Mouse (Mus musculus) MEL (cell line): ENCODE measurements around the gene Msx3. TPM values are rescaled to one million over a fixed set of nuclear protein-coding genes. Genes with fewer than 3 reads are reported as not detected.

Experiments
- DNase-seq: peaks from one replicate; pipeline ENCODE4 v3.0.0; 2011; ENCODE audit warnings: low read depth, low spot score
- H3K27ac ChIP-seq: 2 replicates; pipeline ENCODE4 v1.5.1; 2012; ENCODE audit warnings: low read depth, mild to moderate bottlenecking, control low read depth, low read length, moderate library complexity; ENCODE audit not compliant: control insufficient read depth
- H3K27me3 ChIP-seq, 2 experiments: fragments of 150-350 bp in 1 of 2; sonication (generic) in 1 of 2; 2 replicates each; pipeline ENCODE4 v1.6.1; 2012; ENCODE audit warnings: low read length in 2 of 2, mild to moderate bottlenecking in 2 of 2, improper control_type of control experiment in 1 of 2, moderate library complexity in 1 of 2; ENCODE audit not compliant: insufficient read depth in 2 of 2, control insufficient read depth in 1 of 2
- H3K36me3 ChIP-seq, 2 experiments: 2 replicates each; pipeline ENCODE4 v1.6.1; 2012 to 2014; ENCODE audit warnings: low read length in 2 of 2, improper control_type of control experiment in 1 of 2, inconsistent platforms in 1 of 2, mild to moderate bottlenecking in 1 of 2; ENCODE audit not compliant: insufficient read depth in 2 of 2, control insufficient read depth in 1 of 2
- H3K4me1 ChIP-seq, 2 experiments: fragments of 150-350 bp in 1 of 2; sonication (generic) in 1 of 2; 2 replicates each; pipeline ENCODE4 v1.6.1; 2012; ENCODE audit warnings: low read length in 2 of 2, improper control_type of control experiment in 1 of 2, mild to moderate bottlenecking in 1 of 2; ENCODE audit not compliant: insufficient read depth in 2 of 2, control insufficient read depth in 1 of 2
- H3K4me3 ChIP-seq, 2 experiments: fragments of 150-350 bp in 1 of 2; sonication (generic) in 1 of 2; 2 replicates each; pipeline ENCODE4 v1.5.1; 2012; ENCODE audit warnings: low read depth in 2 of 2, low read length in 2 of 2, mild to moderate bottlenecking in 2 of 2, moderate library complexity in 2 of 2, control low read depth in 1 of 2, improper control_type of control experiment in 1 of 2; ENCODE audit not compliant: control insufficient read depth in 1 of 2, insufficient read depth in 1 of 2
- H3K79me2 ChIP-seq: 2 replicates; pipeline ENCODE4 v1.6.1; 2012; ENCODE audit warnings: mild to moderate bottlenecking, low read length, moderate library complexity; ENCODE audit not compliant: control insufficient read depth, poor library complexity, insufficient read depth
- H3K9ac ChIP-seq: 2 replicates; pipeline ENCODE4 v1.6.1; 2012; ENCODE audit warnings: low read depth, mild to moderate bottlenecking, control low read depth, low read length, moderate library complexity; ENCODE audit not compliant: control insufficient read depth, poor library complexity, severe bottlenecking
- H3K9me3 ChIP-seq: fragments of 150-350 bp; sonication (generic); replicated peaks from 2 replicates; pipeline ENCODE4 v1.6.1; 2012; ENCODE audit warnings: mild to moderate bottlenecking, low read length, improper control_type of control experiment, moderate library complexity; ENCODE audit not compliant: insufficient read depth
- CHD1 ChIP-seq: IDR thresholded peaks from 2 replicates; pipeline ENCODE4 v1.6.1; 2012; ENCODE audit warnings: low read depth, mild to moderate bottlenecking, inconsistent platforms, low read length, improper control_type of control experiment
- CHD2 ChIP-seq: IDR thresholded peaks from 2 replicates; pipeline ENCODE4 v1.6.1; 2011; ENCODE audit warnings: low read length, improper control_type of control experiment
- EP300 ChIP-seq, 2 experiments: IDR thresholded peaks; 2 replicates each; pipeline ENCODE4 v1.6.1; 2011; ENCODE audit warnings: improper control_type of control experiment in 2 of 2, low read length in 2 of 2, low read depth in 1 of 2, mild to moderate bottlenecking in 1 of 2
- GABPA ChIP-seq: IDR thresholded peaks from 2 replicates; pipeline ENCODE4 v1.6.1; 2012; ENCODE audit warnings: low read depth, mild to moderate bottlenecking, inconsistent platforms, low read length, improper control_type of control experiment, moderate library complexity
- GATA1 ChIP-seq: IDR thresholded peaks from 2 replicates; pipeline ENCODE4 v1.6.1; 2011; ENCODE audit warnings: low read depth, low read length, improper control_type of control experiment
- HCFC1 ChIP-seq: IDR thresholded peaks from 2 replicates; pipeline ENCODE4 v1.6.1; 2012; ENCODE audit warnings: low read depth, mild to moderate bottlenecking, inconsistent platforms, low read length, improper control_type of control experiment, moderate library complexity
- MAFK ChIP-seq: IDR thresholded peaks from 2 replicates; pipeline ENCODE4 v1.6.1; 2011; ENCODE audit warnings: low read depth, mild to moderate bottlenecking, low read length, improper control_type of control experiment, borderline replicate concordance
- MAX ChIP-seq: IDR thresholded peaks from 2 replicates; pipeline ENCODE4 v1.6.1; 2011; ENCODE audit warnings: low read length, improper control_type of control experiment
- MAZ ChIP-seq: IDR thresholded peaks from 2 replicates; pipeline ENCODE4 v1.6.1; 2012; ENCODE audit warnings: low read depth, mild to moderate bottlenecking, inconsistent platforms, low read length, improper control_type of control experiment
- MXI1 ChIP-seq: IDR thresholded peaks from 2 replicates; pipeline ENCODE4 v1.6.1; 2011; ENCODE audit warnings: mild to moderate bottlenecking, low read depth, low read length, improper control_type of control experiment
- MYB ChIP-seq: IDR thresholded peaks from 2 replicates; pipeline ENCODE4 v1.6.1; 2011; ENCODE audit warnings: mild to moderate bottlenecking, low read depth, low read length, improper control_type of control experiment
- MYC ChIP-seq: IDR thresholded peaks from 2 replicates; pipeline ENCODE4 v1.6.1; 2011; ENCODE audit warnings: low read depth, mild to moderate bottlenecking, low read length, improper control_type of control experiment, moderate library complexity
- NELFE ChIP-seq: IDR thresholded peaks from 2 replicates; pipeline ENCODE4 v1.6.1; 2011; ENCODE audit warnings: low read depth, low read length, improper control_type of control experiment
- NRF1 ChIP-seq: IDR thresholded peaks from 2 replicates; pipeline ENCODE4 v1.6.1; 2014; ENCODE audit warnings: low read depth, mild to moderate bottlenecking, inconsistent platforms, low read length, improper control_type of control experiment, moderate library complexity; ENCODE audit not compliant: poor library complexity, insufficient read depth, severe bottlenecking
- POLR2A ChIP-seq, 2 experiments: IDR thresholded peaks; 2 replicates each; pipeline ENCODE4 v1.6.1; 2011 to 2012; ENCODE audit warnings: low read length in 2 of 2, mild to moderate bottlenecking in 2 of 2, control low read depth in 1 of 2, improper control_type of control experiment in 1 of 2, low read depth in 1 of 2, moderate library complexity in 1 of 2; ENCODE audit not compliant: control insufficient read depth in 1 of 2, insufficient read depth in 1 of 2, poor library complexity in 1 of 2
- SMC3 ChIP-seq: IDR thresholded peaks from 2 replicates; pipeline ENCODE4 v1.6.1; 2011; ENCODE audit warnings: low read depth, low read length, improper control_type of control experiment
- TAL1 ChIP-seq: IDR thresholded peaks from 2 replicates; pipeline ENCODE4 v1.6.1; 2012; ENCODE audit warnings: mild to moderate bottlenecking, inconsistent platforms, low read length, moderate library complexity, mixed read lengths
- TBP ChIP-seq: IDR thresholded peaks from 2 replicates; pipeline ENCODE4 v1.8.0; 2011; ENCODE audit warnings: low read depth, low read length, improper control_type of control experiment
- TCF12 ChIP-seq: IDR thresholded peaks from 2 replicates; pipeline ENCODE4 v1.6.1; 2014; ENCODE audit warnings: low read depth, mild to moderate bottlenecking, inconsistent platforms, low read length, improper control_type of control experiment, moderate library complexity
- USF2 ChIP-seq, 2 experiments: IDR thresholded peaks; 2 replicates each; pipeline ENCODE4 v1.6.1; 2011 to 2012; ENCODE audit warnings: improper control_type of control experiment in 2 of 2, low read length in 2 of 2, borderline replicate concordance in 1 of 2, inconsistent platforms in 1 of 2, low read depth in 1 of 2, mild to moderate bottlenecking in 1 of 2; ENCODE audit not compliant: insufficient read depth in 1 of 2
- polyA plus RNA-seq, 2 experiments: library from polyadenylated mRNA; stranded (reverse) in 1 of 2; unstranded in 1 of 2; fragments of >175 nt in 1 of 2; fragments of >200 nt in 1 of 2; gene quantifications; 2 replicates each; pipeline versions ENCODE4 v1.2.1 to v1.2.4; 2012; ENCODE audit warnings: low replicate concordance in 2 of 2, low read depth in 1 of 2; ENCODE audit not compliant: insufficient read length in 2 of 2, insufficient read depth in 1 of 2, missing spikeins in 1 of 2
- total RNA-seq: library from RNA; depleted of rRNA; stranded (reverse); fragments of 300-350 nt; gene quantifications from 2 replicates; pipeline ENCODE4 v1.2.3, GENCODE M21; 2012; rRNA removed

The Msx3 gene
- not detected in 2 replicates for total RNA-seq
- polyA plus RNA-seq, result not detected

- H3K79me2 ChIP-seq, result no peaks in the 10 kb centered on the region
- no peak for TF ChIP-seq POLR2A (IDR thresholded peaks at IDR 0.05; ENCODE audit: control insufficient read depth in 1 of 2, insufficient read depth in 1 of 2, low read depth in 1 of 2, low read length in 2 of 2, poor library complexity in 1 of 2)
- TF ChIP-seq TCF12, result no peak
- TF ChIP-seq CHD2, result no peak
- TF ChIP-seq HCFC1, result no peak
- no peak for TF ChIP-seq MAFK
- TF ChIP-seq MYB, result no peak
- no peak for TF ChIP-seq SMC3
- no peak for TF ChIP-seq TBP
- TF ChIP-seq GABPA, result no peak
- TF ChIP-seq MYC, result no peak
- no peak for TF ChIP-seq MAX
- no peak for TF ChIP-seq NRF1
- TF ChIP-seq CHD1, result no peak
- TF ChIP-seq MAZ, result no peak
- TF ChIP-seq MXI1, result no peak
- TF ChIP-seq USF2 (IDR thresholded peaks at IDR 0.05; ENCODE audit: borderline replicate concordance in 1 of 2, insufficient read depth in 1 of 2, low read depth in 1 of 2, low read length in 2 of 2), result no peak
- no peak for TF ChIP-seq NELFE
- TF ChIP-seq TAL1, result no peak
- no peak within 1 kb of the TSS for H3K4me3 ChIP-seq
- H3K36me3 ChIP-seq, result no peaks in the 10 kb centered on the region
- DNase-seq, result no peak
- no peak within 1 kb of the TSS for H3K9ac ChIP-seq
- H3K27me3 ChIP-seq, result peaks cover 2 to 4% of the 10 kb centered on the region in 2 experiments; a peak in 2 of 4 replicates
- H3K9me3 ChIP-seq, result no peaks in the 10 kb centered on the region
- no peak within 1 kb of the TSS for H3K27ac ChIP-seq
- no peaks in the 10 kb centered on the region for H3K4me1 ChIP-seq
Measured at GRCm38 (mm10) chr7:140048361-140049114, at the start of gene Msx3. Gene Msx3 (minus strand): TSS chr7:140049089.

DNA sequence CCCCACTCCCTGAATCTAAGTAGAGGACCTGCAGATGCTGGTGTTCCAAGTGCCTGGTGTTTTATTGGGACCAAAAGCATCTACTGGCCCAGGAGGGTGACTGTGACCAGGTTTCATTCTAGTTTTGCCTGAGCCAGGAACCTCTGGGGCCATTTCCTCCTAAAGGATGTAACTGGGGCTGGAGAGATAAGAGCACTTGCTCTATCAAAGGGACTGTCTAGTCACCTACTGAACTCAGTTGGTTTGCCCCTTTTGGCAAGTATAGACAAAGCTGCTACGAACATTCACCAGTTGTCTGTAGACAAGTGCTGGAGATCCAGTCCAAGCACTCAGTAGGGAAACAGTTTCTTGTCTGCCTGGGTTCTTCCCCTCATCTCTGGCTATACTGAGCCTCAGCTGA is 49.6 kb upstream of the Msx3 start:
- Histone ChIP-seq H3K27ac (no peak overlapping the region), H3K4me1 (peaks cover 0 to 10% of the 10 kb centered on the region in 2 experiments; a peak in 2 of 4 replicates), H3K79me2 (no peaks in the 10 kb centered on the region), H3K9ac (no peak overlapping the region), H3K4me3 (no peak overlapping the region), H3K27me3 (no peaks in the 10 kb centered on the region), H3K36me3 (peaks cover 0 to 7% of the 10 kb centered on the region in 2 experiments; a peak in 2 of 4 replicates), H3K9me3 (no peaks in the 10 kb centered on the region)
- TF ChIP-seq EP300 (IDR thresholded peaks at IDR 0.05; ENCODE audit: low read depth in 1 of 2, low read length in 2 of 2) (peak; percentile 36 to 41; a peak in 2 of 4 replicates), POLR2A (IDR thresholded peaks at IDR 0.05; ENCODE audit: control insufficient read depth in 1 of 2, insufficient read depth in 1 of 2, low read depth in 1 of 2, low read length in 2 of 2, poor library complexity in 1 of 2) (no peak), GATA1 (peak; percentile 69)
- DNase-seq, result peak; percentile 58
